Mouse (Mus musculus): ENCODE results near the gene Clcn1. TPM values are rescaled to one million over a fixed set of nuclear protein-coding genes. Genes with fewer than 3 reads are reported as not detected.

Clcn1 gene
- polyA plus RNA-seq, 2 experiments = 0.61 to 1.9 TPM

DNA sequence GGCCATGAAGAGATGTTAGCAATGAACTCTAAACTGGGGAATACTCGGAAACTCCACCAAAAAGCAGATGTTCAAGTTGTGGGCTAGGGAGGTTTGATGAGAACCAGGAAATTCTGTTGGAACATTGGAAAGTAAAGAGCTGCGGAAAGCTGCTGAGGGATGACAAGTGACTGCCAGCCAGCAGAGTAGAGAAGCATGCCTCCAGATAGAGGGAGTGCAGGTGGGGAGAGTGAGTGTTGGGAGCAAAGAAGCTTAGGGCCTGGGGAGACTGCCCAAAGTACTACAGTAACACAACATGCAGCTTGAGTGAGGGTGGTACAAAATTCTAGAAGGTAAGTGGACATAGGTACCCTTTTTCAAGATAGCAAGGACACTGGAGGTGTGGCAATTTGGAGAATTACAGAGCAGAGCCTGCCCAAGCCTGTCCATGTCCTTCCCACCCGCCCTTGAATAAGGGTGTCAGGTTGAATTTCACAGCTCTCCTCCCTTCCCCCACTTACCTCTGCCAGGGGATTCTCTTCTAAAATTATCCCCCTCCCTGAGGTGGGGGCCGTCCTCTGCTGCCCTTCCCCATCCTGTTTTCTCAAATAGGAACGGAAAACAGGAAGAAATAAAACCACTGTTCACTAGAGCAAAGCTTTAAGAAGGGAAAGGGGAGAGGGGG, 3.5 kb upstream of the Clcn1 start:
- WGBS = 70% methylated on average over 5 of the region's 5 CpGs
- Histone ChIP-seq H3K9ac (ENCODE audit: low read depth, low read length, severe bottlenecking) (no peak overlapping the region), H3K9me3 (ENCODE audit: control insufficient read depth, low read length) (no peaks in the 10 kb centered on the region), H3K27ac (replicated peaks; ENCODE audit: low read depth, low read length) (no peak overlapping the region), H3K4me2 (replicated peaks; ENCODE audit: low read depth, low read length, severe bottlenecking) (no peak overlapping the region), H3K36me3 (ENCODE audit: control insufficient read depth, insufficient read depth, low read length) (peaks cover 56% of the 10 kb centered on the region), H3K4me1 (ENCODE audit: control insufficient read depth, insufficient read depth, low read length) (no peaks in the 10 kb centered on the region; the same call in 1 of the 2 replicates), H3K4me3 (replicated peaks; ENCODE audit: low read length) (no peak overlapping the region), H3K27me3 (ENCODE audit: control insufficient read depth, insufficient read depth, low read length) (no peaks in the 10 kb centered on the region)
- no peak for ATAC-seq (ENCODE audit: low FRiP score, low read depth)
- TF ChIP-seq POLR2A (IDR thresholded peaks at IDR 0.05; ENCODE audit: borderline replicate concordance, extremely low read depth, insufficient read depth, insufficient read length) = no peak
- DNase-seq (ENCODE audit: low spot score) = no peak

DNA sequence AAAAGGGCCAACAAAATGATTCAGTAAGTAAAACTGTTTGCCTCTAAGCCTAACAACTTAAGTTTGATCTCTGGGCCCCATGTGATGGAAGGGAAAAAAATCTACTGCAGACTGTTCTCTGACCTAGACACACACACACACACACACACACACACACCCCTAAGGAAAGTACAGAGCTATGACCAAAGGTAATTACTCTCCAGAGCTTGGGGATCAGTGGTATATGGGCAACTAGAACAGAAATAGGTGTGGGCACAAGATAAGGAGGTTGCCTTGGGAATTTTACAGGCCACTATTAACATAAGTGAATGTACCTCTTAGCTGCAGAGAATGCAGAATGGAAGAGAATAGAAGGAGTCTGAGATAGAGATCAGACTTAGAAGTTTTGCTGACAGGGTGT, 1.1 kb downstream of the Clcn1 start:
- no peak for ATAC-seq (ENCODE audit: low FRiP score, low read depth)

DNA sequence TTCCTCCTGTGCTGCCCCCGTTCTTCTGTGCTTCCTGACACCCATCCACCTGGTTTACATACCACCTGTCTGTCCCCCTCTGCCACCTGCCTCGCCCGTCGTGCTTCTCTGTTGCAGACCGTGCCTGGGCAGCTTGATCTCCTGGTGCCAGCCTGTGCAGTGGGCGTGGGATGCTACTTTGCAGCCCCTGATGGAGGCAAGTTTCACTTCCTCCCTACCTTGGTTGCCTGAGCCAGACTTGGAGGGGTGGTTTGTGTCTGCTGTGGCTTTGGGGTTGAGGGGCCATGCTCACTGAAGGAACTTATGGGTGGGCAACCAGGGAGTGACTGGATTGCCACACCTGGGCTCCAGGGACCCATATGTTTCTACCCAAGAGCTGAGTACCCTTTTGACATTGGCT, 6.8 kb downstream of the Clcn1 start:
- no peak for TF ChIP-seq POLR2A (IDR thresholded peaks at IDR 0.05; ENCODE audit: borderline replicate concordance, extremely low read depth, insufficient read depth, insufficient read length)
- H3K9ac ChIP-seq (ENCODE audit: low read depth, low read length, severe bottlenecking) = no peak overlapping the region
- H3K36me3 ChIP-seq (ENCODE audit: control insufficient read depth, insufficient read depth, low read length) = no peaks in the 10 kb centered on the region
- H3K4me3 ChIP-seq (replicated peaks; ENCODE audit: low read length) = no peak overlapping the region
- H3K4me2 ChIP-seq (replicated peaks; ENCODE audit: low read depth, low read length, severe bottlenecking) = no peak overlapping the region
- 90% methylated on average over 6 of the region's 6 CpGs for WGBS
- H3K4me1 ChIP-seq (ENCODE audit: control insufficient read depth, insufficient read depth, low read length) = no peaks in the 10 kb centered on the region; the same call in none of the 2 replicates
- H3K27me3 ChIP-seq (ENCODE audit: control insufficient read depth, insufficient read depth, low read length) = no peaks in the 10 kb centered on the region
- no peaks in the 10 kb centered on the region for H3K9me3 ChIP-seq (ENCODE audit: control insufficient read depth, low read length)
- no peak overlapping the region for H3K27ac ChIP-seq (replicated peaks; ENCODE audit: low read depth, low read length)
- ATAC-seq (ENCODE audit: low FRiP score, low read depth) (no peak), DNase-seq (ENCODE audit: low spot score) (no peak)

More for the DNA sequence above, 1.1 kb downstream of the Clcn1 start:
- no peak for DNase-seq (ENCODE audit: low spot score)
- H3K4me2 ChIP-seq (replicated peaks; ENCODE audit: low read depth, low read length, severe bottlenecking) = no peak overlapping the region
- no peak for TF ChIP-seq POLR2A (IDR thresholded peaks at IDR 0.05; ENCODE audit: borderline replicate concordance, extremely low read depth, insufficient read depth, insufficient read length)
- peaks cover 13% of the 10 kb centered on the region for H3K36me3 ChIP-seq (ENCODE audit: control insufficient read depth, insufficient read depth, low read length)
- no peaks in the 10 kb centered on the region for H3K9me3 ChIP-seq (ENCODE audit: control insufficient read depth, low read length)
- H3K27me3 ChIP-seq (ENCODE audit: control insufficient read depth, insufficient read depth, low read length) = no peaks in the 10 kb centered on the region
- H3K4me3 ChIP-seq (replicated peaks; ENCODE audit: low read length) = no peak overlapping the region
- no peaks in the 10 kb centered on the region; the same call in 1 of the 2 replicates for H3K4me1 ChIP-seq (ENCODE audit: control insufficient read depth, insufficient read depth, low read length)
- no peak overlapping the region for H3K27ac ChIP-seq (replicated peaks; ENCODE audit: low read depth, low read length)
- H3K9ac ChIP-seq (ENCODE audit: low read depth, low read length, severe bottlenecking) = no peak overlapping the region

DNA sequence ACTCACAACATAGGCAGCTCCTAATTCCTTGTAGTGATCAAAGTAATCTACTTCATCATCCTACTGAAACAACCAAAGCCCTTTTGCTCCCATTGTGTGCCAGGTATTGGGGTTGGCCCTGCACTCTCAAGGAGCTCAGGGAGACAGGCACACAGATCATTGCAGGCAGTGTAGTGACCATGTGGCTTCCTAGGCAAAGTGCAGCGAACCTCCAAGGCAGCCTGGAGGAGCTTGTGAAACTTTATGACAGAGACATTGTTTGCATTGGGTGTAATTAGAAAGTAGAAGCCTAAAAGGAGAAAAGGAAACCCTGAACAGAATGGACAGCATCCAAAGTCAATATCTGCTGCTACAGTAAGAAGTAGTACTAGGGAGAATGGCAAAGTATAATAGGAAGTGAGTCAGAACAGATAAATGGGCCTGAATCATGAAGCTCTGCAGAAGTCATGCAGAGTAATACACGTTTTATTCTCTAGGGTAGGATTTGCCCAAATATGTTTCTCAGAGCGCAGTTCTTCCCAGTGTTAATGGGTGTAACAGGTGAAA, 9.1 kb downstream of the Clcn1 start:
- DNase-seq (ENCODE audit: low spot score) (no peak), ATAC-seq (ENCODE audit: low FRiP score, low read depth) (no peak)
- WGBS = 61% methylated on average over 3 of the region's 3 CpGs
- Histone ChIP-seq H3K4me3 (replicated peaks; ENCODE audit: low read length) (no peak overlapping the region), H3K27me3 (ENCODE audit: control insufficient read depth, insufficient read depth, low read length) (no peaks in the 10 kb centered on the region), H3K4me1 (ENCODE audit: control insufficient read depth, insufficient read depth, low read length) (no peaks in the 10 kb centered on the region; the same call in none of the 2 replicates), H3K9ac (ENCODE audit: low read depth, low read length, severe bottlenecking) (no peak overlapping the region), H3K9me3 (ENCODE audit: control insufficient read depth, low read length) (no peaks in the 10 kb centered on the region), H3K27ac (replicated peaks; ENCODE audit: low read depth, low read length) (no peak overlapping the region), H3K4me2 (replicated peaks; ENCODE audit: low read depth, low read length, severe bottlenecking) (no peak overlapping the region), H3K36me3 (ENCODE audit: control insufficient read depth, insufficient read depth, low read length) (no peaks in the 10 kb centered on the region)
- TF ChIP-seq POLR2A (IDR thresholded peaks at IDR 0.05; ENCODE audit: borderline replicate concordance, extremely low read depth, insufficient read depth, insufficient read length) = no peak

DNA sequence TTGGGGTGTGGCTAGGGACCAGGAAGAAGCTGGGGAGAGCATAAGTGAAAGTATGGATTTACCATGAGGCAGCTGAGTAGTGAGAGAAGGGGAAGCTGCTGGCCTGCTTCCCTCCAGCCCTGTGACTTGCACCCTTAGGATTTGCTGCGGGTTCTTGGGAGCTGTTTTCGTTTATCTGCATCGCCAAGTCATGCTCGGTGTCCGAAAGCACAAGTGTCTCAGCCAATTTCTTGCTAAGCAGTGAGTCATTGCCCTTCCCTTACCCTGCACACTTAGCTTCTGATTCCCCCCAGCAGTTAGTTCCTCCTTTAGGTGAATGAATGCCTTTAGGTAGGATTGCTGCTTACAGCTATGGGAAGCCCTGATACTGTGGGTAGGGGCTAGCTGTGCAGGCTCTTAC, 12.9 kb downstream of the Clcn1 start:
- no peak for TF ChIP-seq POLR2A (IDR thresholded peaks at IDR 0.05; ENCODE audit: borderline replicate concordance, extremely low read depth, insufficient read depth, insufficient read length)
- no peaks in the 10 kb centered on the region for H3K36me3 ChIP-seq (ENCODE audit: control insufficient read depth, insufficient read depth, low read length)
- no peaks in the 10 kb centered on the region; the same call in none of the 2 replicates for H3K4me1 ChIP-seq (ENCODE audit: control insufficient read depth, insufficient read depth, low read length)
- ATAC-seq (ENCODE audit: low FRiP score, low read depth) (no peak), DNase-seq (ENCODE audit: low spot score) (no peak)
- 84% methylated on average over 5 of the region's 5 CpGs for WGBS
- H3K4me3 ChIP-seq (replicated peaks; ENCODE audit: low read length) = no peak overlapping the region
- no peaks in the 10 kb centered on the region for H3K9me3 ChIP-seq (ENCODE audit: control insufficient read depth, low read length)
- no peak overlapping the region for H3K4me2 ChIP-seq (replicated peaks; ENCODE audit: low read depth, low read length, severe bottlenecking)
- H3K27me3 ChIP-seq (ENCODE audit: control insufficient read depth, insufficient read depth, low read length) = no peaks in the 10 kb centered on the region
- no peak overlapping the region for H3K27ac ChIP-seq (replicated peaks; ENCODE audit: low read depth, low read length)
- no peak overlapping the region for H3K9ac ChIP-seq (ENCODE audit: low read depth, low read length, severe bottlenecking)

Data from limb, embryonic 14.5 days (tissue).